Comparison of ENCODE assay signal across 31 mouse cellular contexts in genomic region chr3:30488808-30489207, GRCm38 (mm10). TPM values are rescaled to one million over a fixed set of nuclear protein-coding genes. Genes with fewer than 3 reads are reported as not detected.
"Had no signal": no experiment of that assay in that cellular context is flagged by ENCODE, and none has a peak within 500 bp of the region (broad histone marks: within the 10 kb centered on the region; RNA-seq: fewer than 3 reads in every experiment).

No protein-coding gene starts in this region.

- DNase-seq: left cerebral cortex, postnatal 4 days; liver; liver, embryonic 13.5 days; liver, postnatal 0 days; lung, adult 18-20 months; lung, adult 2 months; lung, embryonic 14.5 days; lung, postnatal 10 days; lung, postnatal 14 days; lung, postnatal 36 days; lung, postnatal 4 days; midbrain, embryonic 14.5 days had no signal

- H3K4me1 ChIP-seq: liver, embryonic 13.5 days; liver, embryonic 15.5 days; megakaryocyte, embryonic 14.5 days; midbrain, embryonic 15.5 days; neural tube, embryonic 12.5 days had no signal

- H3K9me3 ChIP-seq: limb, embryonic 15.5 days; liver, embryonic 12.5 days; liver, embryonic 13.5 days; liver, embryonic 15.5 days; lung, embryonic 15.5 days; neural tube, embryonic 12.5 days had no signal

- H3K27ac ChIP-seq: limb, embryonic 13.5 days; limb, embryonic 15.5 days; liver, embryonic 12.5 days; liver, embryonic 13.5 days; liver, embryonic 14.5 days; liver, embryonic 15.5 days; lung, embryonic 15.5 days; macrophage; midbrain, embryonic 10.5 days; midbrain, embryonic 12.5 days; midbrain, embryonic 13.5 days; midbrain, embryonic 15.5 days; neural tube, embryonic 12.5 days had no signal

- H3K27me3 ChIP-seq: limb, embryonic 13.5 days; limb, embryonic 15.5 days; liver, embryonic 12.5 days; liver, embryonic 13.5 days; liver, embryonic 15.5 days; lung, embryonic 15.5 days; megakaryocyte, embryonic 14.5 days; midbrain, embryonic 12.5 days; midbrain, embryonic 13.5 days; midbrain, embryonic 15.5 days; neural tube, embryonic 12.5 days had no signal

- H3K4me3 ChIP-seq: limb, embryonic 13.5 days; limb, embryonic 15.5 days; liver, embryonic 12.5 days; liver, embryonic 13.5 days; liver, embryonic 15.5 days; lung, embryonic 15.5 days; megakaryocyte, embryonic 14.5 days; midbrain, embryonic 10.5 days; midbrain, embryonic 12.5 days; midbrain, embryonic 13.5 days; midbrain, embryonic 15.5 days; myocyte; neural tube, embryonic 12.5 days had no signal

- H3K4me2 ChIP-seq: limb, embryonic 13.5 days; limb, embryonic 15.5 days; liver, embryonic 11.5 days; liver, embryonic 12.5 days; liver, embryonic 13.5 days; liver, embryonic 15.5 days; lung, embryonic 14.5 days; lung, embryonic 15.5 days; midbrain, embryonic 11.5 days; midbrain, embryonic 12.5 days; midbrain, embryonic 13.5 days; midbrain, embryonic 15.5 days; neural tube, embryonic 12.5 days had no signal

- H3K36me3 ChIP-seq: limb, embryonic 15.5 days; liver, embryonic 12.5 days; liver, embryonic 13.5 days; liver, embryonic 15.5 days; midbrain, embryonic 13.5 days; midbrain, embryonic 15.5 days; neural tube, embryonic 12.5 days had no signal

- H3K9ac ChIP-seq: limb, embryonic 13.5 days; limb, embryonic 15.5 days; liver, embryonic 12.5 days; liver, embryonic 13.5 days; liver, embryonic 14.5 days; liver, embryonic 15.5 days; liver, postnatal 0 days; lung, embryonic 14.5 days; lung, embryonic 15.5 days; midbrain, embryonic 12.5 days; midbrain, embryonic 13.5 days; midbrain, embryonic 15.5 days; neural tube, embryonic 12.5 days had no signal

- ATAC-seq: liver, embryonic 12.5 days; liver, postnatal 0 days; lung, postnatal 0 days; midbrain, embryonic 13.5 days; midbrain, embryonic 15.5 days; midbrain, embryonic 16.5 days had no signal

RNA-seq across cellular contexts. Expression of gene Mecom, which starts 59.0 kb away (rescaled TPM):
- total RNA-seq: monocyte, adult 5-6 weeks had no signal
- polyA plus RNA-seq: macrophage had no signal
